Mouse (Mus musculus): ENCODE measurements around the gene Dis3l2.

Gene Dis3l2

DNA sequence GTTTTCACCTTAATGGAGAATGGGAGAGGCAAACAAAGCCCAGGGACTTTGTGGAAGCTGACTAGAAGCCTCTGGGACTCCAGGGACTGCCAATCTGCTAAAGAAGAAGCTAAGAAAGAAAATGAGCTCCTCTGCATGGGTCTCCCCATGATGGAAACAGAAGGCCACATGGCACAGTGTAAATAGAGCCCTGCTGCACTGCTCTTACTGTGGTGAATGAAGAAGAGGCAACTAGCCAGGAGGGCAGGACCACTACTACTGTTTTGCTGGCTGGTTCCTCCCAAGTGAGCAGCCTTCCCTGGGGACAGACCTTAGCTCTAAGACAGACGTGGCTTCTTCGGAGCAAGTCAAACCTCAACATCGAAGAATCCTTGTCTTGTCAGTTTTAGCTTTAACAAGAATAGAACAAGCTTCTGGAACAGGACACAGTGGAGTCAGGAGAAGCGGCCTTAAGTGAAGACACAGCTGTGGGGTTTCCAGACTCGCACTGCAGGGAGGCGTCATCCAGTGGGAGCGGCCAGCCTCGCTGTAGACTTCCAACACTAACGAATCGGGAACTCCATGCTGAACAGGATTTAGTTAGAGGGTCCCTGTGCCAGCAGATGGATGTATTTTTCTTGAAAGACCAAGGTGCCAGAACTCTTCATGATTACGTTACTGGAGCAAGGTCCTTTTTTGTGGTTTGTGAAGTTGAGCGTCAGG is 307.2 kb downstream of the Dis3l2 start:
- no peak for DNase-seq (ENCODE audit: low spot score)

GRCm38 (mm10) chr1:87011718-87012117 is 308.1 kb downstream of the Dis3l2 start:
- DNase-seq (ENCODE audit: low spot score), result no peak

DNA sequence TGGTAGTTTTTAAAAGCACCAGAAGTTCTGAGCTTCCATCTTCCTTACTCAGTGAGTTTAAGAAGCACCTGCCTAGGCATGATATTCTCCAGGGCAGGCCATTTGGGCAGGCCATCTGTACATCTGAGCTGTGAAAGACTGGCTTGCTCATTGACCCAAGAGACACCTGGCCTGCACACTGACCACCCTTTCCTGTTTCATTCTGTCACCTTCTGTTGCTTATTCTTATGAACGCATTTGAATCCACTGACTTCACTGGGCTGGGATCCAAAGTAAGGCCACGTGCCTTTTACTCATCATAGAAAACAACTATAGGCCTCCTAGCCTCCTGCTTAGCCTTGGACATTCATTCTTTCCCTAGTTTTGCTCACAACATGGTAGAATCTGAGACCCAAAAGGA is 309.0 kb downstream of the Dis3l2 start:
- DNase-seq (ENCODE audit: low spot score), result no peak

GRCm38 (mm10) chr1:87020714-87021113 is 317.1 kb downstream of the Dis3l2 start:
- DNase-seq (ENCODE audit: low spot score), result no peak

GRCm38 (mm10) chr1:87021584-87021983 is 318.0 kb downstream of the Dis3l2 start:
- no peak for DNase-seq (ENCODE audit: low spot score)

GRCm38 (mm10) chr1:87023291-87024170 is 319.9 kb downstream of the Dis3l2 start:
- no peak for DNase-seq (ENCODE audit: low spot score)

GRCm38 (mm10) chr1:87025021-87025420 is 321.4 kb downstream of the Dis3l2 start:
- no peak for DNase-seq (ENCODE audit: low spot score)

DNA sequence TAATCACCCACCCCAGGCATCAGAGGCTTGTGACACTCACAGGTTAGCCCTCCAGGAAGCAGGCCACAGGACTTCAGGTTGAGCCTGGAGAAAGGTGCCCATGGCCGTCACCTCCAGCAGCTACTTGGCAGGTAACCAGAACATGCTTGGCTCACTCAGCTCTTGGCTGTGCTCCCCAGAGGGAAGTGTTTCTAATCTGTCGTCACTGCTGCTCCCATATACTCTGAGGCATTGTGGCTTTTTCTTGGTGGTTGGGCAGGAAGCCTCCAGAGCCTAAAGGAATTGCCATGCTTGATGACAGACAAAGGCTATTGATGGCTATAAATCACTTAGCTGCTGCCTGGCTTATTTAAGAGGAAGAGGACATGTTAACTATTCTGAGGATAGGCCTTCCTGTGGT is 325.2 kb downstream of the Dis3l2 start:
- DNase-seq (ENCODE audit: low spot score), result no peak

DNA sequence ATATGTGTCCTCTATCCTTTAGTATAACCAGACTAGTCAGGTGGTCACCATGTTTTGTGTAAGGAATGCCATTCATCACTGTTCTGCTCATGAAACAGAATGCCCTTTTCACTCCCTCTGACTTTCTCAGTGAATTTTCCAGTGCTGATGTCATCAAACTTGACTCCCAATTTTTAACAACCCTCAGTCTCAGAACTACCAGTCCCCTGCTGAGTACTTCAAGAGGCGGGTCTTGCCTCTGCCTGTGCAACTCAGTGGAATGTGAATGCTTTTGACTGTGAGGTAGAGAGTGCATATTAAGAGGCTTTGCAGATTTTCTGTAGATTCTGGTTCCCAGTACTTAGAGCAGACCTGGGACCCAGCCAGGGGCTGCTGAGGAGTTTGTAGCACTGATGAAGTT is 327.0 kb downstream of the Dis3l2 start:
- no peak for DNase-seq (ENCODE audit: low spot score)

- DNase-seq (ENCODE audit: low spot score), result no peak
These were observed 328.9 kb downstream of the Dis3l2 start for GRCm38 (mm10) chr1:87032466-87032865.

DNA sequence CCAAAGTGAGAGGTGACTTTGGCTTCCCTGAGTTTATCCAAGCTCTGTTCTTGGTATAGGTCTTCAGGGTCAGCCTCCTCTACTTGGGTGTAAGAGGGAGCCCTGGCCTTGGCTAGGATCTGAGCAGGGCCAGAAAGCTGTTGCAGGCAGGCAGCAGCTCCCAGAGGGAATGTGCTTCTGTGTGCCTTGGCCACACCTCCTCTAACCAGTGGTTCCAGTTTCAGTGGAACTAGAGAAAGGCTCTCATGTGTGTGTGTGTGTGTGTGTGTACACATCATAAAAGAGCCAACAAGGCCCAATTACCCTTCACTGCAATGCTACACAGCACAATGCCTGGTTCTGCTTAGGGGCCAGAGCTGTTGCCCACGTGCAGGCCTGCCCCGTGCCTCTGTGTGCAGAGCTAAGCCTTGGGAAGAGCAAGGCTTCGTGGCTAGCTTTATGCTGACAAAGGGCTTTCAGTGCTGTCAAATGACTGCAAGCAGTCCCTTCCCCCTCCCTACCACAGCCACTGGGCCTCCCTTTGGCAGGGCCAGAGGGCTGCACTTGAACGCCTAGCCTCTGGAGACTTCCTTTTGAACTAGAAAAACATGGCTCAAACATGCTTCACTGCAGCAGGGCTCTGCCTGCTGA is 332.0 kb downstream of the Dis3l2 start:
- DNase-seq (ENCODE audit: low spot score), result peak; percentile 45

- no peak for DNase-seq (ENCODE audit: low spot score)
These were observed 332.7 kb downstream of the Dis3l2 start for GRCm38 (mm10) chr1:87036334-87036733.

DNA sequence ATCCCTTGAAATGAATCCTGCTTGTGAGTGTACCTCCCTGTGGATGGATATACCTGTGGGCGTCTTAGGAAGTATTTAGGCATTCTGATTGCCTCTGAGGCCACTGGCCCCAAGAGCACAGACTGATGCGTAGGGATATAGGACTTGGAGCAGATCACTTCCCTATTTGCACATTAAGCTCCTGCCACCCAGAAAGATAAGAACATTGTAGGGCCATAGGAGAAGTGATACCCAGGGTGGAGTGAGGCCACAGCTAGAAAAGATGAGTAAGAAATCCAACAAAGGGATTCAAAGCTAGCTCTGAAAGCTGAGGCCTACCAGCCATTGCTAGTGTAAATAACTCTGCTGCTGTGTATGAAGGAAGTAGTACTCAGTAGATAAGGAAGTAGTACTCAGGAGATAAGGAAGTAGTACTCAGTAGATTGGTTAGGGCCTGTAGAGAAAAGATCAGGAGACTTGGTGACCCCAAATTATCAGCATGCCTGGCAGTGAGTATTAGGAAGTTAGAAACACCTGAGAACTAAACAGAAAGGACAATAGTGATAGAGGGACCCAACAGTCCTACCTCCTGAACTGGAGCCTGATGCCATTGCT is 335.0 kb downstream of the Dis3l2 start:
- DNase-seq (ENCODE audit: low spot score), result no peak

DNA sequence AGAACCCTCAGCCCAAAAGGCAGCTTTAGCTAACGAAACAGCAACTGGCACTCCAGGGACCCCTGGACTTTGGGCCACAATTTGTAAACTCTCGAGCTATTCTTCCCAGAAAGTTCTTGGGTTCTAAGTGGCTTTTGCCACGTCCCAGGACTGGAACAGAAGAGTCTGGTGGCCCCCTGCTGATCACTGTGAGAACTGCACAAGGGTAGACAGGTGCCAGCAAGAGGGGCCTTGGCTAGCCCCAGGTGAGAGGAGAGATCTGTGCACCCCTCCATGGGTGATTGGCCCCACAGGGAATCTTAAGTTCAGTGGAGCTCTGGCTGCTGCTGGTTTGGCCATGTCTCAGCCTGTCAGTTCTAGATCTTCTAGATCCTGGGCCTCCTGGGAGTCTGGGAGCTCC is 337.5 kb downstream of the Dis3l2 start:
- peak; percentile 37 for DNase-seq (ENCODE audit: low spot score)

DNA sequence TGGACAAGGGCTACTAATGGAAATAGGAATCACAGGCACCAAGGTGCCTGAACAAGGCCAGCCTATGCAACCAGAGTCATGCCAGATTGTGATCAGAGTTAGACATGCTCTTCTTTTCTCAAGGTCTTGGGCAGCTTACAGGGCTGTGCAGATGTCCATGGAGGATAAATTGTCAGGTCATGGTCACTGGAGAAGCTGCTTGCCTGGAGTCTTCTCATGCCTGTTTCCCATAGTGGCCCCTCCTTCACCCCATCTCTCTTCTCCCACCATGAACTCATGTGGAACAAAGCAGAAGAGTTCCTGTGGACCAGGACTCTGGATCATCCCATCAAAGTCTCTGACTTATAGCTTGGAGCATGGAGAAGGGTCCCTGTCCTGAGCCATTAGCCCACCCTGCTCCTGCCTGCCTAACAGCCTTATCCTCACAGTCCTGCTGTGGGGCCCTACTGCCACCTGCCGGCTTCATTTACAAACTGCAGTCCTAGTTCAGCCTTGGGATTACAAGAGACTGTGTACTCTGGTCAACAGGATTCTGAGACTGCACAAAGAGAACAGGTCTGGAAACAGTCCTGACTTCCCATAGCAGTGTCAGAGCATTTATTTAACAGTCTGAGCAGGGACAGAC is 338.3 kb downstream of the Dis3l2 start:
- DNase-seq (ENCODE audit: low spot score), result peak; percentile 56

- no peak for DNase-seq (ENCODE audit: low spot score)
These were observed 346.5 kb downstream of the Dis3l2 start for GRCm38 (mm10) chr1:87050072-87050471.

- DNase-seq (ENCODE audit: low spot score), result no peak
These were observed 347.1 kb downstream of the Dis3l2 start for GRCm38 (mm10) chr1:87050700-87051099.

DNA sequence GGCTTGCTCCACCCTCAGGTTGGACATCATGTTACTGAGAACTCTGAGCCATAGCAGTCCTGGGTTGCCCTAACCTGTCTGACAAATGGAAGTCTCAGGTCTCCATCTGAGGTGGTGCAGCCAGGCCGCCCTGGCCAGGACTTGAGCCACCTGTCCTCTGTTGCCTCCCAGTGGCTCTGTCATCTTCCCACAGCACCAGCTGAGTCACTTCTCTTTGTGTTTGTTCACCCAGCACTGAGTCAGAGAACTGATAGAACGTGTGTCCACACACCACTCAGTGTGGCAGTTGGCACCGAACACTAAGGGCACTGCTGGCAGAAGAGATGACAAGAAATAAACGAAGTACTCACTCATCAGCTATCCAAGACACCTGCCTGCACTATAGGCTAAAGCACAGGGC is 347.8 kb downstream of the Dis3l2 start:
- DNase-seq (ENCODE audit: low spot score), result no peak

GRCm38 (mm10) chr1:87057075-87057474 is 353.5 kb downstream of the Dis3l2 start:
- no peak for DNase-seq (ENCODE audit: low spot score)

GRCm38 (mm10) chr1:87059042-87059665 is 355.5 kb downstream of the Dis3l2 start:
- no peak for DNase-seq (ENCODE audit: low spot score)

DNA sequence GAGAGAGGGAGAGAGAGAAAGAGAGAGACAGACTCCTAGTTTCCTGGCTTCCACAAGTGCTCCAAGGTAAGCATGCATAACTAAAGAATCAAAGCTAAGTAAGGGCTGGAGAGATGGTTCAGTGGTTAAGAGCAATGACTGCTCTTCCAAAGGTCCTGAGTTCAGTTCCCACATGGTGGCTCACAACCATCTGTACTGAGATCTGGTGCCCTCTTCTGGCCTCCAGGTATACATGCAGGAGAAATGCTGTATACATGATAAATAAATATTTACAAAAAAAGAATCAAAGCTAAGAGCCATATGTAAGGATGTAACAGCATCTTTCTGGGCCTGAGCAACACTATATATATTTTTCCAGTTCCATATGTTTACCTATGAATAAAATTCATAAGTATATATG is 357.3 kb downstream of the Dis3l2 start:
- DNase-seq (ENCODE audit: low spot score), result no peak

DNA sequence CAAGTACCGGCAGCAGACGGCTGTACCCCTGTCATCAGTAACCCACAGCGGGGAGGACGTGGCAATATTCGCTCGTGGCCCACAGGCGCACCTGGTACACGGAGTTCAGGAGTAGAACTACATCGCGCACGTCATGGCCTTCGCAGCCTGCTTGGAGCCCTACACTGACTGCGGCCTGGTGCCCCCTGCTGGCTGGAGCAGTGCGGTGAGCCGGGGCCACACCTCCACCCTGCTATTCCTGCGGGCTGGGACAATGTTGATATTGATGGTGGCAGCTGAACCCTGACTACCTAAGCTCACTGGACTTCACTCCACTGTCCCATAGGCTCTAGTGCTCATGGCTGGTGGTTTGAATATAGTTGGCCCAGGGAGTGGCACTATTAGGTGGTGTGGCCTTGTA is 367.1 kb downstream of the Dis3l2 start:
- no peak for DNase-seq (ENCODE audit: low spot score)

Measured in yolk sac, embryonic 10.5 days (tissue).